Mouse (Mus musculus) frontal cortex, postnatal 10 days (tissue): Measurements from ENCODE around the gene Ncdn.

ENCODE experiments used
- DNase-seq, 2 experiments: peaks; one replicate each; pipeline ENCODE4 v3.0.0; 2022; ENCODE audit warnings: low spot score in 2 of 2, mixed read lengths in 1 of 2

Gene Ncdn

DNA sequence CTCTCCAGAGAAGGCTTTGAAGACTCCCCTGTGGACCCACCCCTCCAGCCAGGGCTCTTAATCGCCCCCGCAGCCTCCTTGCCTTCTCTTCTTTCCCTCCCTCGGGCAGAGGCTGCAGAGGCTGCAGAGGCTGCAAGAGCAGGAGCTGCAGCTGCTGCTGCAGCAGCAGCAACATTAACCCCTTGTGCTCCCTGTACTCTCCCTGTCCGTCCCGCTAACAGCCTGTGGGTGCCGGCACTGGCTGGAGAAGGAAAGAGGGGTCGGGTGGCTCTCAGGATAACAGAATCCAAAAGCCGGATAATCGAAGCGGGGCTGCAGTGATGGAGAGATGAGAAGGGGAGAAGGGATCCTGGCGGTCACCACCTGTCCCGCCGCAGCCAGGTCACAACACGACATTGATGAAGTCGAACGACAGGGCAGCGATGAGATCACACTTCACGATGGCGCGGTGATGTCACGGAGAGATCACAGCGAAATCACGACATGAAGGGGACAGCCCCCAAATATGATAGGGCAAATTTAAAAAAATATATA, 563 bp downstream of the Ncdn start:
- peak; percentile 36 to 44 for DNase-seq

- peak; percentile 33 to 36 for DNase-seq
These were observed 1.1 kb downstream of the Ncdn start for GRCm38 (mm10) chr4:126752024-126752607.

- peak in 1 of 2 experiments; percentile 33 for DNase-seq
These were observed 1.6 kb downstream of the Ncdn start for GRCm38 (mm10) chr4:126751556-126752023.

DNA sequence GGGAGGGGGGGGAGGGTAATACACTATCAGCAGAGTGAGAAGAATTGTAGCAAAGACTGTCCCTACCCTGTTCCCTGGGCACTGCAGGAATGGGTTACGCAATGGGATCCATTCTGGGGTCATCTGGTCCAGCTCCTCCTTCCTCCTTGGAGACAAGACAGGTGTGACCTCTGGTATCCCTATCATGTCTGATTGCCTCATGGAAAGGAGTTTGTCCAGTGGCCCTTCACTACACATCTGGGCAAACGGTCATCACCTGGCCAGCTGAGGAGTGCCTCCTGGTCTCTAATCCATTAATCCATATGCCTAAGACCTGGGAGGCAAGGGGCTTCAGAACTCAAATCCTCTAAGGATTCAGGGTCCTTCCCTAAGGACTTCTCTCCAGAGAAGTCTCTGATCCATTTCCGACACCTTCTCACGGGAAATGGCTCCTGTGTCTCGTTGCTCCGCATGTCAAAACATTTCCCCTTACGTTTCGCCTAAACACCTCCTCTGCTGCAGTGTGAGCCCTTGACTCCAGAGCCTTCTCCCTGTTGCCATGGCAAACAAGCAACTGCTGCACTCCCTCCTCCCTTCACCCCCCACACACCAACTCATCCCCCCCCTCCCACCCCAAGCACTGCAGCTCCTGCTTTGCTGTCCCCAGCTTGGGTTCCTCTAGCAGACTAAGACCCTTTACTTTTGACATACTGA, 2.2 kb downstream of the Ncdn start:
- DNase-seq, result no peak

- peak; percentile 68 to 73 for DNase-seq
These were observed 3.1 kb downstream of the Ncdn start for GRCm38 (mm10) chr4:126750046-126750683.

DNA sequence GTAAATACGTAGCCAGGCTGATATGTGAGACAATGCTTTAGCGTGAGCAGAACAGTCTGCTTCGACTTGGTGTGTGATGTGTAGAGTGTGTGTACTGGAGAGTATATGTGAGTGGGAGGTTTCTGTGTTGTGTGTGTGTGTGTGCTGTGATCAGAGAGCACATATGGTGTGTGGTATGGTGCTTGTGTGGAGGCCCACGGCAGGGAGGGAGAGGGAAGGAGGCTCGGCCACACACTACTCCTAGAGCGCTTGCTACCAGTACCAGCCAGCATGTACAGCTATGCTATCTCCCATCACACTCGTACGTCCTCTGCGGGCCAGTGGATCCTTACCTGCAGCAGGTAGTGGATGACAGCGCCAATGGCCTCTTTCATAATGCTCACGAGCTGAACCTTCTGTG, 3.7 kb downstream of the Ncdn start:
- DNase-seq, result peak; percentile 29 to 38

- no peak for DNase-seq
These were observed 4.9 kb downstream of the Ncdn start for GRCm38 (mm10) chr4:126748381-126748780.

- DNase-seq, result no peak
These were observed 6.9 kb downstream of the Ncdn start for GRCm38 (mm10) chr4:126746194-126746840.

- DNase-seq, result peak; percentile 18 to 51
These were observed 7.6 kb downstream of the Ncdn start for GRCm38 (mm10) chr4:126745506-126746193.

GRCm38 (mm10) chr4:126744831-126745230, 8.4 kb downstream of the Ncdn start:
- peak in 1 of 2 experiments; percentile 34 for DNase-seq

GRCm38 (mm10) chr4:126743713-126744112, 9.5 kb downstream of the Ncdn start:
- DNase-seq, result peak in 1 of 2 experiments; percentile 18

- DNase-seq, result no peak
These were observed 10.3 kb downstream of the Ncdn start for GRCm38 (mm10) chr4:126742976-126743375.

DNA sequence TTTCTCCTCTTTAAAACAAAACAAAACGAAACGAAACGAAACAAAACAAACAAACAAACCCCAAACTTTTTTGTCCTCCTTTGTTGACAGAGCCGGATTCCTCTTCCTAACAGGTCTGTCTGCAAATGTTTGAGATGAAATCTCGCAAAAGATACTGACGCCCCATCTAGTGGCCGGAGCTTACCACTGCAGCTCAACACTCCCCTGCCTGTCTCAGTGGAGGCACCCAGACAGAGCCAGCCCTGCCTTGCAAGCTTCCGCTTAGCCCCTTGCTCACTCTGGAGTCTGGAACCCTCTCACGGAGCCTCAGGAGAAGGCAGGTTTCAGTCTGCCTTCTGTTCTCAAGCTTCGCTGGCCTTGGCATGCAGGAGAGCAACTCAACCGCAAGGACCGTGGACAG, 11.8 kb downstream of the Ncdn start:
- DNase-seq, result peak; percentile 67 to 83

GRCm38 (mm10) chr4:126739966-126740676, 13.1 kb downstream of the Ncdn start:
- no peak for DNase-seq

- peak in 1 of 2 experiments; percentile 11 for DNase-seq
These were observed 17.2 kb downstream of the Ncdn start, which contains the start of gene Tfap2e for GRCm38 (mm10) chr4:126736001-126736414. TSS of gene Tfap2e (minus strand) at chr4:126736240.

DNA sequence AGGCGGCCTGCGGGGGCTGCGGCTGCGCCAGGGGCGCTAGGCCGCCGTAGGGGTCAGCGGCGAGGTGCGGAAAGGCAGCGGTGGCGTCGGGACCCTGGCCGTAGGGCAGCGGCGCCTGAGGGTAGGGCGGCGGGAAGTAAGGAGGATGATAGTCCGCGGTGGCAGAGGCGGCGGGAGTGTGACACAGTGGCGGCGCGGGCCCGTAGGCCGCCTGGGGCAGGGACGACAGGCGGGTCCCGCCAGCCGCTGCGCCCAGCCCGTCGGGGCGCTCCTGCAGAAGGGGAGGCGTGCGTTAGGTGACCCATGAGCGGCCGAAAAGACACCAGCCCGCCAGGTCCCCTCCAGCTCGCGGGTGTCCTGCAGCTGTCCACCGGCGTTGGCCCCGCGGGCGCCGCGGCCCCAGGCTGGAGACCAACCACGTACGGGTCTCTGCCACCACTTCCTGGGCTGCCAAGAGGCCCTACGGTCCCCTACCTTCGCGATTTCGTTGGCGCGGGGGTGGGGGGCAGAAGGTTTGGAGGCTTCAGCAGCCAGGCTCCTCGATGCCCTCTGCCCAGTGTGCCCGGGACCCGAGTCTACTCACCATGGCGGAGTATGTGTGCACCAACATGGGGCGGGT, 17.7 kb downstream of the Ncdn start:
- no peak for DNase-seq

GRCm38 (mm10) chr4:126734700-126735381, 18.4 kb downstream of the Ncdn start:
- DNase-seq, result no peak

DNA sequence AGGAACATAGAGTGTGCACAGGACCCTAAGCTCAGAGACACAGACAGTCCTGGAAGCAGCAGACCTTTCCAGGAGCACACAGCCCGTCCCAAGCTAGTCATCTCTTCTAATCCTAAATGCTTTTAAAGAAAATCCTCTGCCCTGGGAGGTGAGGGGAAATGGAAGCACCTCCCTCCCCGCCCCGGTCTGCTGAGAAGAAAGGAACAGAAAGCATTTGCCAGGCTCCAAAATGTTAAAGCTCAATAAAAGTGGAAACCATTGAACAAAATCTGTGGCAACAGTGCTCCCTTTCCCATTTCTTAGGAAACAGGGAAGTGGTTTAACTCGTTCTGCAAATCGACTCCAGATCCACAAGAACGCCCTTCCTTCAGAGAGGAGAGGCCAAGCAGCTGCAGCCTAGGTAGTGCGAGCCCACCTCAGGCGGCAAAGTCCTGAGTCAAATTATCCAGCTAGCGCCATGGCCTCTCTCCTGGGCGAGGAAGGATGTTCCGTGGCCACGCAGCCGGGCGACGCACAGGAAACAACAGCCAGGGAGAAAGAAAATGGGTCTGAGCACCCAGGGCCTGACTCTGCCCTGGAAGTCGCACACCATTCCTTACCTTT, 19.1 kb downstream of the Ncdn start:
- no peak for DNase-seq
